Mouse (Mus musculus) embryonic fibroblast, embryonic 13.5 days (primary cell): ENCODE data around the gene Pspc1.

Source experiments
- CTCF ChIP-seq: IDR thresholded peaks from 2 replicates; pipeline ENCODE4 v1.5.1; 2011; ENCODE audit warnings: mild to moderate bottlenecking, control low read depth, low read length, moderate library complexity, borderline replicate concordance; ENCODE audit not compliant: insufficient read depth
- POLR2A ChIP-seq: IDR thresholded peaks from 2 replicates; pipeline ENCODE4 v1.6.1; 2011; ENCODE audit warnings: low read depth, mild to moderate bottlenecking, control low read depth, low read length, moderate library complexity

DNA sequence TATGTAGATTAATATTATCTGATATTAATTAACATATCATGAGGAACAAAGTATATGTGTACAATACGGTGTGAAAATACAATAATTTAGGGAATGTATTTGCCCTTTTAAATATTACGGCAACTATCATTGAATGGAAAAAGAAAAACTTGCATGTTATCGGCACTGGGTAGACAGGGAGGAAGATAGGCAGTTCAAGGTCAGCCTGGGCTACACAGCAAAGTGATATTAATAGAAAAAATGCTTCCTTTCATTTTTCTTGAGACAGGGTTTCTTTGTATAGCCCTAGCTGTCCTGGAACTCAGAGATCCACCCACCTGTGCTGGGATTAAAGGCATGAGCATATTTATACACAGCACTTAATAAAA lies 801 bp upstream of the Pspc1 start:
- TF ChIP-seq CTCF: no peak
- no peak for TF ChIP-seq POLR2A
